Mouse (Mus musculus) lung, embryonic 15.5 days (tissue): Measurements from ENCODE around the gene Lrrc31. TPM values are rescaled to one million over a fixed set of nuclear protein-coding genes. Genes with fewer than 3 reads are reported as not detected.
"Not testable (repeated sequence)": the region's sequence is repeated elsewhere in the genome, so short reads cannot be mapped to it uniquely, and the experiment has no call there.

Experiments used
- ATAC-seq: fragments of 200-750 bp; cut with Nextera tagmentation; 2 replicates; pipeline ENCODE4 v1.8.0; 2017; ENCODE audit warnings: moderate number of reproducible peaks, borderline replicate concordance; ENCODE audit not compliant: low FRiP score, low TSS enrichment; ENCODE audit errors: extremely low read depth
- H3K27ac ChIP-seq: fragments of 300-500 bp; sonication (generic); 2 replicates; pipeline ENCODE4 v1.5.1; 2015; ENCODE audit warnings: moderate library complexity, mild to moderate bottlenecking, inconsistent platforms
- H3K27me3 ChIP-seq: fragments of 300-500 bp; sonication (generic); 2 replicates; pipeline ENCODE4 v1.6.1; 2015; ENCODE audit warnings: inconsistent platforms
- H3K36me3 ChIP-seq: fragments of 300-500 bp; sonication (generic); 2 replicates; pipeline ENCODE4 v1.6.1; 2015; ENCODE audit warnings: inconsistent platforms
- H3K4me1 ChIP-seq: fragments of 300-500 bp; sonication (generic); 2 replicates; pipeline ENCODE4 v1.6.1; 2015; ENCODE audit warnings: inconsistent platforms
- H3K4me2 ChIP-seq: fragments of 300-500 bp; sonication (generic); 2 replicates; pipeline ENCODE4 v1.6.1; 2015; ENCODE audit warnings: inconsistent platforms, mild to moderate bottlenecking, moderate library complexity
- H3K4me3 ChIP-seq: fragments of 300-500 bp; sonication (generic); 2 replicates; pipeline ENCODE4 v1.5.1; 2015; ENCODE audit warnings: mild to moderate bottlenecking, inconsistent platforms
- H3K9ac ChIP-seq: fragments of 300-500 bp; sonication (generic); 2 replicates; pipeline ENCODE4 v1.6.1; 2015; ENCODE audit warnings: inconsistent platforms
- H3K9me3 ChIP-seq: fragments of 300-500 bp; sonication (generic); 2 replicates; pipeline ENCODE4 v1.6.1; 2016; ENCODE audit warnings: inconsistent platforms
- WGBS: fragments of 180-500 bp; shearing (Covaris S2); methylation state at CpG from one replicate; pipeline ENCODE4 v1.1.7; 2015; 5-methylcytosine and 5-hydroxymethylcytosine counted together
- polyA plus RNA-seq: library from polyadenylated mRNA; unstranded; fragments of >200 nt; fragmentation: Nextera tagmentation; extraction: Ambion mirVana; gene quantifications from 2 replicates; pipeline ENCODE4 v1.2.1, GENCODE M21; 2015

Lrrc31 gene
- 0.09 and 0.18 TPM in 2 replicates for polyA plus RNA-seq

DNA sequence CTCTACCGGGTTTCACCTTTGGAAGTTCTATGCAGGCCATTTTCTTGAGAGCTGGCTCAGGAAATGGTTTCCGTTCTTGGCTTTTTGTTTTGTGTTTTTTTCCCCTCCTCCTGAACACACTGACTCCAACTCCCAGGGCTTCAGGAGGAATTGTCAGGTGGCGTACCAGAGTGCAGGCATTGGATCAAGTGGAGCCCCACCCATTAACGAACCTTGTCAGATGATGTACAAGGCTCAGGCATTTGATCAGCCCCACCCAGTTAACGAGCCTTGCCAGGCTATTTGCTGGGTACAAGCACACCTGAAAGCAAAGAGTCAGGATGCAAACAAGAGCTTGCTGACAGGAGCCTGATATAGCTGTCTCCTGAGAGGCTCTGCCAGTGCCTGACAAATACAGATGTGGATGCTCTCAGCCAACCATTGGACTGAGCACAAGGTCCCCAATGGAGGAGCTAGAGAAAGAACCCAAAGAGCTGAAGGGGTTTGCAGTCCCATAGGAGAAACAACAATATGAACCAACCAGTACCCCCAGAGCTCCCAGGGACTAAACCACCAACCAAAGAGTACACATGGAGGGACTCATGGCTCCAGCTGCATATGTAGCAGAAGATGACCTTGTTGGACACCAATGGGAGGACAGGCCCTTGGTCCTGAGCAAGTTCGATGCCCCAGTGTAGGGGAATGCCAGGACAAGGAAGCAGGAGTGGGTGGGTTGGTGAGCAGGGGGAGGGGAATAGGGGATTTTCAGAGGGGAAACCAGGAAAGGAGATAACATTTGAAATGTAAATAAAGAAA is at the start of gene Lrrc31:
Lrrc31 (minus strand) TSS at position 133 of the 795 bp plus-strand sequence.
- not testable (repeated sequence) for H3K4me3 ChIP-seq, H3K27ac ChIP-seq, H3K4me1 ChIP-seq, ATAC-seq, H3K9me3 ChIP-seq, H3K27me3 ChIP-seq, H3K9ac ChIP-seq, H3K36me3 ChIP-seq, H3K4me2 ChIP-seq
- WGBS: 77% methylated on average over 6 of the region's 6 CpGs

DNA sequence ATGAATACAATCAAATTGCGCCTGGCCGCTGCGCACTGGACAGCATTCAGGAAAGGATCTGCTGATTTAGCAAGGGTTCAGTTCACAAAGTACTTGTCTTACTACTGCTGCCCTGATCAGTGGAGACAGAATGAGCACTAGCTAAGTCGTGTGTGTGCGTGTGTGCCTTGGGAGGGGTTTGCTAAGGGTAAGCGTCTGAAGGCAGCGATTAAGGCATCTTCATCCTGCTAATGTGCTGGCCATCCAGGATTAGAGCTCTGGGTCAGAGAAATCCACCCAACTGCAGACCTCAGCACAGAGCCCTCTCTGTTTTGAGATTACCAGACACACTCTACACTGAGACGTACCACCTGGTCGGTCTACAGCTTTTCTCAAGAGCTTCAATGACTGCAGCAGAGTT is 48.7 kb upstream of the Lrrc31 start:
- Histone ChIP-seq H3K27me3 (no peaks in the 10 kb centered on the region), H3K36me3 (no peaks in the 10 kb centered on the region), H3K27ac (no peak overlapping the region), H3K4me2 (no peak overlapping the region), H3K4me1 (no peaks in the 10 kb centered on the region), H3K4me3 (no peak overlapping the region), H3K9ac (no peak overlapping the region), H3K9me3 (no peaks in the 10 kb centered on the region)
- ATAC-seq: no peak
- 73% methylated on average over 9 of the region's 9 CpGs for WGBS

DNA sequence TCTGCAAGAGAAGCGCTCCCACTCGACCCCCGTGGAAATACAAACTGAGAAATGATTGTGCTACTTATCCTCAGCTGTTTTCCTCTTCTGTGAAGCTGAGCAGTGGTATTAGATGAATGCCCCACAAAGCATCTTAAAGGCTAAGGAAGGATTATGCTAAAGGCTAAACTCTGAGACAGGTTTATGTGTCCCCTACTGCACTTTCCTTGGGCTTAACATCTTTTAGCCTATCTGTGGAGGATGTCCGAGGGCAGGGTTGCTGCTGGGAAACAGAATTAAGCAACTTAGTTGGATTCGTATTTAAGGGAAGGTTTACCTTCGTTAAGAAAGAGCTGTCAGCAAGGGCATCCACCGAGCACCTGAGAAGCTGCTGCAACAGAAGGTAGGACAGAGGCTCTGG is 46.4 kb upstream of the Lrrc31 start, which contains the start of gene Samd7:
Samd7 (plus strand) TSS at position 288 of the 400 bp plus-strand sequence.
- H3K9me3 ChIP-seq: no peaks in the 10 kb centered on the region
- no peak within 1 kb of the TSS for H3K9ac ChIP-seq
- H3K4me2 ChIP-seq: no peak within 1 kb of the TSS
- no peaks in the 10 kb centered on the region for H3K27me3 ChIP-seq
- H3K36me3 ChIP-seq: no peaks in the 10 kb centered on the region
- ATAC-seq: no peak
- H3K4me3 ChIP-seq: no peak within 1 kb of the TSS
- H3K27ac ChIP-seq: no peak within 1 kb of the TSS
- WGBS: 77% methylated on average over 7 of the region's 7 CpGs
- H3K4me1 ChIP-seq: no peaks in the 10 kb centered on the region

DNA sequence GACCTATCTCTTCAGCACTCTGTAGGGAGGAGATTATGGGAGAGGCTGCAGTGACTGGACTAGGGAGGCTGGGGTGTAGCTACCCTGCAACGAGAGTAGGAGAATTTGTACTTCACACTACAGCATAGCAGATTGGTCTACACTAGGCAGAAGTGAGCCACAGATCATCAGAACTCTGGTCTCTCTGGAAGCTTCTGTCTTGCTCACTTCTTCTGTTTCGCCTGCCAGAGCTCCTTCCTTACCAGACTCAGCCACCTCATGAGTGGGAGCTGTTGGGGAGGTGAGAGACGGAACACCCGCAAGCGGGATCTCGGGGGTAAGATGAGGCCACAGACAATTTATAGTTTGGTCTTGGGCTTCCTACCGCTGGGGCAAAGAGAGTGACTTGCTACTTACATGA is 43.2 kb upstream of the Lrrc31 start:
- H3K9ac ChIP-seq: no peak overlapping the region
- H3K9me3 ChIP-seq: no peaks in the 10 kb centered on the region
- WGBS: 86% methylated on average over 7 of the region's 7 CpGs
- H3K27ac ChIP-seq: no peak overlapping the region
- no peak overlapping the region for H3K4me2 ChIP-seq
- H3K27me3 ChIP-seq: no peaks in the 10 kb centered on the region
- no peaks in the 10 kb centered on the region for H3K36me3 ChIP-seq
- no peak for ATAC-seq
- no peak overlapping the region for H3K4me3 ChIP-seq
- no peaks in the 10 kb centered on the region for H3K4me1 ChIP-seq

DNA sequence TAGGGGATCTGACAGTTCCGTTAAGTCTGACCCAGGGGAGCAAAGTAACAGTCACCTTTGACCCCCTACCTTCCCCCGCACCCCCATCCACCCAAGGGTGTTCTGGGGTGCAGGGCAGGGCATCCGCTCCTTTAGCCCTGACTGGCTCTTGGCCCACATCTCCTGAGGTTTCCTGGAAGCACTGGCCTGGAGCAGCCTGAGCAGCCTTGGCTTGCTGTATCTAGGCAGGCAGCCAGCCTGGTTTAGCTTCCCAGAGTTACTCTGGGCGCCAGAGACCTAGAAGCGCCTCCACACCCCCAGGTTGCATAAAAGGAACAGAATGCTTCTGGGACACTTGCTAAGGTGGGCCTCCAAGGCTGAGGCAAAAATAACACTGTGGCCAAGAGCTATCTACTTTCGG is 41.7 kb upstream of the Lrrc31 start:
- H3K9ac ChIP-seq: no peak overlapping the region
- H3K27ac ChIP-seq: no peak overlapping the region
- no peak; the same call in 1 of the 2 replicates for ATAC-seq
- H3K9me3 ChIP-seq: no peaks in the 10 kb centered on the region
- no peaks in the 10 kb centered on the region for H3K4me1 ChIP-seq
- no peak overlapping the region for H3K4me2 ChIP-seq
- 80% methylated on average over 6 of the region's 6 CpGs for WGBS
- no peaks in the 10 kb centered on the region for H3K36me3 ChIP-seq
- no peak overlapping the region for H3K4me3 ChIP-seq
- H3K27me3 ChIP-seq: no peaks in the 10 kb centered on the region

DNA sequence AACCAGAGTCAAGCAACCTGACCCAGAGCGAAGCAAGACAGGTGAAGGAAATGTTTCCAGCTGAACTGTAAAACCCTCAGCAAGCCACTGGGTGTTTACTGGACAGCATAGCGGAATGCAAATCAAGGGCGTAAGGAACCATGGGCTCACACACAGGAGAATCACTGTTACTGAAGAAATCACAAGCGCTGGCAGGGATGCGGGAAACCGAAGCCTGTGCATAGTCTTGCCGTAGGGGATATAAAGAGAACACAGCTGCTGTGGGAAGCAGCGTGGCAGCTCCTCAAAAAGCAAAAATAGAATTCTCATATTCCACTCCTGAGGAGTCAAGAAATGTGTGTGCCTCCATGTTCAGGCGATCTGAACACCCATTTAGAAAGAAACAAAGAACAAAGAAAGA is 37.2 kb upstream of the Lrrc31 start:
- H3K9me3 ChIP-seq: no peaks in the 10 kb centered on the region
- no peak overlapping the region for H3K4me2 ChIP-seq
- no peak for ATAC-seq
- no peak overlapping the region for H3K9ac ChIP-seq
- H3K4me3 ChIP-seq: no peak overlapping the region
- H3K36me3 ChIP-seq: no peaks in the 10 kb centered on the region
- no peak overlapping the region for H3K27ac ChIP-seq
- 83% methylated on average over 9 of the region's 9 CpGs for WGBS
- no peaks in the 10 kb centered on the region for H3K4me1 ChIP-seq
- no peaks in the 10 kb centered on the region for H3K27me3 ChIP-seq

DNA sequence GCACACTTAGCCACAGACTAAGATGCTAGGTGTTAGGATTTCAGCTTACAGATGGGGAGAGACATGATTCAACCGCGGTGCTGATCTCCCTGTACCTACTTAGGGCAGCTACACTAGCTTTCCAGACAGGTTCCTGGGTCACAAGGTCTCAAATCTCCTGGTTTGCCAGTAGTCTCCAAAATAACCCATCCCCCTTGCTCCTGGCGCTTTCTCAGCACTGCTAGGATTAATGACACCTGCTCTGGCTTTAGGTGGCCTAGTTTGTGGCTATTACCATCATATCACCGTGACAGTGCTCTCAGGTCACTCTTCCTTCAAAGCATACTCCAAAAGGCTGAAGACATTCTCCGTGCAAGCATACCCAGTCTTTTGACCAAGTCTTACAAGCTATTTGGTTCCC is 29.4 kb upstream of the Lrrc31 start:
- Histone ChIP-seq H3K27ac (no peak overlapping the region), H3K4me2 (no peak overlapping the region), H3K27me3 (no peaks in the 10 kb centered on the region), H3K9me3 (no peaks in the 10 kb centered on the region), H3K4me3 (no peak overlapping the region), H3K4me1 (no peaks in the 10 kb centered on the region), H3K36me3 (no peaks in the 10 kb centered on the region), H3K9ac (no peak overlapping the region)
- 78% methylated on average over 5 of the region's 5 CpGs for WGBS
- ATAC-seq: no peak

DNA sequence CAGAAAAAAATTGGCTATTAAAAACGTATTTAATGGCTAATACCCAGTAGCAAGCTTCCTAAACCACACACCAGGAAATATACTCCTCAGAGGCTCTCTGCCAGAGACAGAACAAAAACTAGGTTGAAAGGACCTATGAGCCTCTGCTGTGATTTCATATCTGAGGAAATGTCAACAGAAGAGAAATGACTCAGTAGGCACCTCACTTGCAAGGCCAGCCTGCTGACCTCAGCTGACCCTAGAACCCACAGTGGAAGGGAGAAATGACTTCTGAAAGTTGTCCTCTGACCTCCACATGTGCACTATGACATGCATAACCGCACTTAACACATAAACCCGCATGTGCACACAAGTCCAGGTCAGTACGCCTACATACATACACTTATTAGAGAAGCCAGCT is 27.6 kb upstream of the Lrrc31 start:
- no peak overlapping the region for H3K4me2 ChIP-seq
- no peak overlapping the region for H3K27ac ChIP-seq
- H3K4me1 ChIP-seq: no peaks in the 10 kb centered on the region
- ATAC-seq: no peak
- no peak overlapping the region for H3K9ac ChIP-seq
- no peaks in the 10 kb centered on the region for H3K9me3 ChIP-seq
- H3K27me3 ChIP-seq: no peaks in the 10 kb centered on the region
- WGBS: 68% methylated on average over 4 of the region's 4 CpGs
- no peaks in the 10 kb centered on the region for H3K36me3 ChIP-seq
- H3K4me3 ChIP-seq: no peak overlapping the region

DNA sequence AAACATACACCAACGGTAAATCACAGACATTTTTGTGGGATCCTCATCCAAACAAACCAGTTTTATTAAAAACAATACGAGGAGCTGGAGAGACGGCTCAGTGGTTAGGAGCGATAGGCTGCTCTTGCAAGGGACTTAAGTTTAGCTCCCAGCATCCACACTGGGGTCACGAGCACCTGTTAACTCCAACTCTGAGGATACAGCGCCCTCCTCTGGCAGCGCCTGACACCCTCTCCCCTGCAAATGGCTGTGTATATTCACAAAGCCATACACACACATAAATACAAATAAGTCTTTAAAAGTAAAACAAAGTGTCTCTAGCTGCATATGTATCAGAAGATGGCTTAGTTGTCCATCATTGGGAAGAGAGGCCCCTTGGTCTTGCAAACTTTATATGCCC is 25.9 kb upstream of the Lrrc31 start:
- H3K36me3 ChIP-seq: no peaks in the 10 kb centered on the region
- no peak overlapping the region for H3K9ac ChIP-seq
- no peaks in the 10 kb centered on the region for H3K9me3 ChIP-seq
- no peak overlapping the region for H3K4me2 ChIP-seq
- no peaks in the 10 kb centered on the region for H3K4me1 ChIP-seq
- no peak for ATAC-seq
- H3K4me3 ChIP-seq: no peak overlapping the region
- 70% methylated on average over 7 of the region's 7 CpGs for whole genome bisulfite sequencing
- no peak overlapping the region for H3K27ac ChIP-seq
- no peaks in the 10 kb centered on the region for H3K27me3 ChIP-seq

DNA sequence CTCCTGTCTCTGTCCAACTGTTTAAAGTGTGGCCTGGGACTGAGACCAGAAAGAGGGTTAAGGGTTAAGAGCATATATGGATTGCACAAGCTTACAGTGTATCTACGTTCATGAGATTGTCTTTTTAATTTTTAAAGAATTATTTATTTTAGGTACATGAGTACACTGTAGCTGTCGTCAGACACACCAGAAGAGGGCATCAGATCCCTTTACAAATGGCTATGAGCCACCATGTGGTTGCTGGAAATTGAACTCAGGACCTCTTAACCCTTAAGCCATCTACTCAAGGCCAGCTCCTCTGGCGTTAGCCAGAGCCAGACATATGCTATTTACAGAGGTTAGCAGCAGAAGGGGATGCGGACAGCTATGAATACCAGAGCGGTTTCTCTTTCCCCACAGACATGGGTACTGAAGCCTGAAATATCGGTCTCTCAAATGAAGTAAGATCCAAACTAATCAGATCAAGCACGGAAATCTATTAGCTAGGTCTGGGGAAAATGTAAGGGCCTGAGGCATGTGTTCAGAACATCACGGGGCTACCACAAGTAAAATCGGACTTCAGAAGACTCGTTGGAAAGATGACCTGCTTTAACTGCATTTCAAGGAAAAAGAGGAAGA is 25.3 kb upstream of the Lrrc31 start:
- WGBS: 73% methylated on average over 10 of the region's 10 CpGs
- no peak overlapping the region for H3K9ac ChIP-seq
- H3K27ac ChIP-seq: no peak overlapping the region
- no peak for ATAC-seq
- H3K4me2 ChIP-seq: no peak overlapping the region
- no peak overlapping the region for H3K4me3 ChIP-seq
- H3K9me3 ChIP-seq: no peaks in the 10 kb centered on the region
- H3K36me3 ChIP-seq: no peaks in the 10 kb centered on the region
- no peaks in the 10 kb centered on the region for H3K4me1 ChIP-seq
- no peaks in the 10 kb centered on the region for H3K27me3 ChIP-seq

DNA sequence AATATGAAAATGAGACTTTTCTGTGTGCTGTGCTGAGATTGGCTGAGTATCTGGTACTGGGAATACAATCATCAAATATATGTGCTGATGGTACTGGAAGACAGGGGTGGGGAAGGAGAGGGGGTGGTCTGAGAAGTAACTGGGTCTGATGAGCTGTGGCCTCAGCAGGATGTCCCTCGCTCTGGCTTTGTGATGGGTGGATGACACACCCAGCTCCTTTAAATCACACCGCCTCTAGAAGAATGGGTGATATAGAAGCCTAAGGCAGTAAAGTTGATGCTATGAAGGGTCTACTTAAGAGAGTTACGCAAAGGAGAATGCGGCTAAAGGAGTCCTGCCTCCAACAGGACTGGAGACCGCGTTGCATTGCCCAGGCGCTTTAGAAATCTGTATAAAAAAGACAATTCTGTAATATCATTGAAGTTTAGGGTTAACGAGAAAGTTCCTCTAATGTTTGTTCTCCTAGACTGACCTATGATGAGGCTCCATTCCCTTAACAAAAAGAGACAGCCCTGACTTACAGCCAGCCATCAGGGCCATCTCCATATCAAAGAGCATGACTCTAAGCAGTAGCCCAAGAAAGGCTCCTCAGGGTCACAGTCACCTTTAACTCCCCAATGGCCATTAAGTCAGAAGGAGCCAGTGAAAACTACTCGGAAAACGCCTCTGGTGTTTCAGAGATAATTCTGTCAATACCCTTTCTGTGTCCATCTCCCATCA is 24.6 kb upstream of the Lrrc31 start:
- no peak overlapping the region for H3K4me2 ChIP-seq
- H3K4me3 ChIP-seq: no peak overlapping the region
- no peaks in the 10 kb centered on the region for H3K27me3 ChIP-seq
- H3K9me3 ChIP-seq: no peaks in the 10 kb centered on the region
- WGBS: 66% methylated on average over 10 of the region's 10 CpGs
- H3K27ac ChIP-seq: no peak overlapping the region
- no peaks in the 10 kb centered on the region for H3K4me1 ChIP-seq
- H3K9ac ChIP-seq: no peak overlapping the region
- no peak for ATAC-seq
- no peaks in the 10 kb centered on the region for H3K36me3 ChIP-seq

DNA sequence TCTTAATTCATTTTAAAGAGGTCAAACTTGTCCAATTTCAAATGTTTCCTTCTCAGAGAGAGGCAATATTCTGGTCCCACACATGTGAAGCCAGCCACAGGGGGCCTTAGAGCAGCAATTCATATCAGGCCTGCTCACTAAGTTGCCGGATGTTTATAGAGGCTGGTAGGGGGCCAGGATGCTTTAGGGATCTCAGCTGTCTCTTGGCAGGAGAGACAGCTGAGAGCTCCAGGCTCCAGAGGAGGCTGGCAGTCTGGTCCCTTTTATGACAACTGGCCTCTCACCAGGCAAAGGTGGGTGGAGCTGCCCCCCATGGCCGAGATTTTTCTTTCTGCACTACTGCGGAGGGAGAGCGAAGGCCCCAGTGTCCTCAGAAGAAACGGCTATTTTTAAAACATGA is 23.5 kb upstream of the Lrrc31 start:
- no peaks in the 10 kb centered on the region for H3K27me3 ChIP-seq
- no peaks in the 10 kb centered on the region for H3K4me1 ChIP-seq
- no peaks in the 10 kb centered on the region for H3K36me3 ChIP-seq
- H3K27ac ChIP-seq: no peak overlapping the region
- H3K4me2 ChIP-seq: no peak overlapping the region
- WGBS: 35% methylated on average over 5 of the region's 5 CpGs
- no peak overlapping the region for H3K4me3 ChIP-seq
- ATAC-seq: peak; percentile 72; the same call in 1 of the 2 replicates
- H3K9me3 ChIP-seq: no peaks in the 10 kb centered on the region
- H3K9ac ChIP-seq: no peak overlapping the region
